Mouse (Mus musculus) right cerebral cortex, postnatal 4 days (tissue): Measurements from ENCODE around the gene Hcrtr1.

Experiments used
- DNase-seq: peaks from one replicate; pipeline ENCODE4 v3.0.0-alpha.2; 2022

The Hcrtr1 gene

DNA sequence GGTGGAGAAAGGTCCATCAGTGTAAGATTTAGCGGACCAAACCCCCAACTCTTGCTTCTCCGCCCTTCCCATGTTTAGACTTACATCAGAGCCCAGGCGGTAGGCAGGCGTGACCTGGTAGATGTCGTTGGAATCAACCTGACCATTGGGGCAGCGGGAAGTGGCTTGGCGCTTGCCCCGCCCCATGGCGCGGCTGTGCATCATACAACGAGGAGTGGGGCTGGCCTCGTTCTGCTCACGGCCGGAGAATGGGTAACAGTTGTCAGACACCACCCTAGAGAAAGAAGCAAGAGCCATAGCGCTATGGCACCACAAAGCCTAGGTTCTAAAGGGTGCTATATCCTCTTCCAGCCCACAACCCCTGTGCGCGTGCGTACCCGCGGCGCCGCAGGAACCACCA lies 28.2 kb upstream of the Hcrtr1 start:
- no peak for DNase-seq

- DNase-seq, result no peak
Measured at GRCm38 (mm10) chr4:130166592-130166991, 27.4 kb upstream of the Hcrtr1 start.

- no peak for DNase-seq
Measured at GRCm38 (mm10) chr4:130166061-130166460, 26.9 kb upstream of the Hcrtr1 start.

DNA sequence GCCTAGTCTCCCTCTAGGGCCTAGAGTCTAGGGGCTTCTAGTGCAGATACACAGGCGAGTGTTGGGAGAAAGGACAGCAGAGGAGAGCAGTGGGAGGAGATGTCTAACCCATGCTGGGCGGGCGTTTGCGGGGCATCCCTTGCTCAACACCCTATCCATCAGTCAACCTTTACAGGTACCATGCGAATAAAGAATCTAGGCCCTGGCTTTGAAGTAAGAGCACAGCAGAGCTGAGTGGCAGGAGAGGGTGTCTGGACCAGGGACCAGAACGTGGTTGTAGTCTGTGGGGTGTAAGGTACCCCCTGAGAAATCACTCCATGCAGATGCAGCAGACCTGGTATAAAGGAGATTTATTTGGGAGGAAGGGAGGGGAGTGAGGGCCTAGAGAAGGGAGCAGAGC lies 25.0 kb upstream of the Hcrtr1 start:
- no peak for DNase-seq

- DNase-seq, result no peak
Measured at GRCm38 (mm10) chr4:130163391-130163861, 24.3 kb upstream of the Hcrtr1 start.

DNA sequence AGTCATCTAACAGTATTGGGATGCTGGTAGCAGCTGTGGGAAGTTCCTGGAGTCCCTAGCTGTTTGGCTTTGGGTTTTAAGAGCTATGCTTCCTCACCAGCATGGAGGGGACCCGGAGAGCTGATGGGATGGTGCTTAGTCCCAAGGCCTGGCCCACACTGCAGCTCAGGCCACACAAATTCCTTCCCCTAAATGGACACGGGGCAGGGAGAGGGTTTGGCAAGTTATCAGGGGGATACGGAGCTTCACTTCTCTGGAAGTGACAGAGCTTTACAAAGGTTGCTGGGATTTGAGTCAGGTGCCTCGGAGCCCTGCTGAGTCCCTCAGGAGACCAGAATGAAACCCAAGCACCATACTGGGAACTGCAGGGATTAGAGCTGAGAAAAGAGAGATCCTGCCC lies 22.2 kb upstream of the Hcrtr1 start:
- no peak for DNase-seq

DNA sequence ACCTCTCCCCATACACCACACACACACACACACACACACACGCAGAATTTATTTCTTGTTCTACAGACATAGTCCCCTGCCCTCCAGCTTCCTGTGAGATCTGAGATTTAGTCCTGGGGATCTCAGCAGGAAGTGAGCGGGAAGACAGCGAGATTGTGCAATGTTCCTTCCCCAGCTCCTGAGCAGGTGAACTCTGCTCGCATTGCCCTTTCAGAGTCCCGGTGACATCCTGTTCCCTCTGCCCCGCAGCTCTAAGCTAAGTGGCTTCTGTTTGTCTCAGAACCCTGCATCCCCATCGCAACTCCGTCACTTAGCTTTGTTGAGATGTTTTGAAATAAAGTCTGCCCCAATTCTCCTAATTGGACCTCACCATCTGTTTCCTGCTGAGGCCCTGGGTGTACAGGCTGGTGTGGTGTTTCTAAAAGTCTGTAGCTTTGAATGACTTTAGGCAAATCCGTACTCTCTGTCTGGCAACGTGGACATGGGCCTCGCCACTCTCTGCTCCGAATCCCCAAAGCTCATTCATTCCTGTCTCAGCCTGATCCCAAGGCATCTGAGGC lies 17.7 kb upstream of the Hcrtr1 start:
- no peak for DNase-seq

DNA sequence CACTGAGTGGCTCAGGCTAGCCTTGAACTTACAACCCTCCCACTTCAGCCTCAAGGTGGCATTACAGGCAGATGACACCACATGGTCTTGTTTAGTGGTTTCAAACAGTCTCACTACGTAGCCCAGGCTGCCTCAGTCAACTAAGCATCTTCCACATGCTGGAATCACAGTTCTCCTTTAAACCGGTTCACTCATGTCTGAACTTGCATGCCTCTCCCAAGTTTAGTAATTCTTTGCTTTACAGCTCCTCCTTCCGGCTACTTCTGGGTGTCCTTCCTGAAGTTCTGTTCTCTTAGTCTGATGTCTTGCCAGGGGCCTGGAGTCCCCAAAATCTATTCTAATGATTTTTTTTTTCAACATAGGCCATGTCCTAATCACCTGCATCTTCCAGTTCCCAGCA lies 15.1 kb upstream of the Hcrtr1 start:
- no peak for DNase-seq

DNA sequence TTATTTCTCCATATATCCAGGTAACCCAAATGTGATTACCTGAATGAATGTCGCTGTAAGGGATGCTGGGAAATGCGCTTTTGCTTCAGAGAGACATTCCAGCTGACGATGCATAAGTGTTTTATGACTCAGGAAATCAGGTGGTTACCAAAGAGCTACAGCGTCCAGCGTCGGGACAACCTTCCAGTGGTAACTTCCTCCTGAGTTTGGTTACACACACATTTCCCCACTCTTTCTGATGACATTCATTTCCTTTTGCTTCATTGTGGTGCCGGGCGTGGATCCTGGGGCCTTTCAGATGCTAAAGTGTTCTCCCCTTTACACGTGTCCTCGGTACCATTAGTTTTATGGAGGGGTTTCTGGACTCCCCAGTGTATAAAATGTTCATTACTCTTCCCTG lies 9.2 kb upstream of the Hcrtr1 start:
- DNase-seq, result no peak

DNA sequence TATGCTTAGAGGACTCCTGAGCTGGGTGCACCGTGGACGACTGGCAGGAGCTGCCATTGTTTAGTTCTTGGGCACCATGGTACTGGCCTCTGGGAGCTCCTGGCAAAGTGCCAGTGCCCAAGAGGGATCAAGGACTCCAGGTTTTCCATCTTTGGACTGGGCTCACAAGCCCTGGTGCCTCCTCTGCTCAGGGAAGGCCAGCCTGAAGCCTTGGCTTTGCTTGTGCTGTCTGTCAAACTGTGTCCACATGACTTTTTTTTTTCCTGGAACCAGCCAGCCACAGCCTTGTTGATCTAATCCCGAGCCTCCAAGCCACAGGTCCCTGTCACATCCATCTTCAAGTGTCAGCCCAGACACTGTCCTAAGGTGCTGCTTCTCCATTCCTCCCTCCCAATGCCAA lies 2.6 kb upstream of the Hcrtr1 start:
- DNase-seq, result no peak

- peak; percentile 56 for DNase-seq
Measured at GRCm38 (mm10) chr4:130140992-130141402, 1.8 kb upstream of the Hcrtr1 start.

DNA sequence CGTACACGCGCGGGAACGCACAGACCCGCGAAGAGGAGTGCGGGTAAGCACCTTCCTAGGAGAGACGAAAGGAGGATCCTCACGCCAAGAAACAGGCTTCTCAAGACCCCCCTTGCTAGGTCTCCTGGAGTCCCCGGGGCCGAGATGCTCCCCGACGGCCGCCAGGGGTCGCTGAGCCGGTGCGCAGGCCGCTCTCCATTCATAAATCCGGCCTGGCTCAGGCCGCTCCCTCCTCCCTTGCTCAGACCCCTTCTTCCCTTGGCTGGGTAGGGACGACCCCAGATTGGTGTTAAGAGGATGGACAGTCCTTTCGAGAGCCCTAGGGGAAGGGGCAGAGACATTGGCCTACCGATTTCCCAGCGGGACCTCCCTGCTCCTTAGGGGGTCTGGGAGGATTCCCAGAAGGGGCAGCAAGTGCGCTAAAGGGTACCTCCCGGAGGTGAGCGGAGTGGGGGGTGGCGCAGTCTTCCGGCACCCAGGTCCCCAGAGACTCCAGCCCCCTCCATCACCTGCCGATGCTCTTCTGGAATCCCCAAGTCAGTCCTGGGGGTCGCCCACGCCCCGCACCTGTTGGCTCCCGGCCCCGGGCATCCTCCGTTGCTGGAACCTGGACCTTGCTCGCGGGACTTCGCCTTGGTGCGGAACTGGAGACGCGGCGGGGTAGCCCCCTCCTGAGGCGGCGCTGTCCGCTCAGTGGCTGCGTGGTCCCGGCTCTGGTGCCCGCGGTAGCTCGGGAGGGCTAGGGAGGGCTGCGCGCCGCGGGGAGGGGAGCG lies 532 bp downstream of the Hcrtr1 start:
- DNase-seq, result peak; percentile 87

- no peak for DNase-seq
Measured at GRCm38 (mm10) chr4:130133399-130133798, 5.8 kb downstream of the Hcrtr1 start.

GRCm38 (mm10) chr4:130131448-130132105 lies 7.6 kb downstream of the Hcrtr1 start:
- DNase-seq, result no peak

- no peak for DNase-seq
Measured at GRCm38 (mm10) chr4:130130641-130131350, 8.4 kb downstream of the Hcrtr1 start.

DNA sequence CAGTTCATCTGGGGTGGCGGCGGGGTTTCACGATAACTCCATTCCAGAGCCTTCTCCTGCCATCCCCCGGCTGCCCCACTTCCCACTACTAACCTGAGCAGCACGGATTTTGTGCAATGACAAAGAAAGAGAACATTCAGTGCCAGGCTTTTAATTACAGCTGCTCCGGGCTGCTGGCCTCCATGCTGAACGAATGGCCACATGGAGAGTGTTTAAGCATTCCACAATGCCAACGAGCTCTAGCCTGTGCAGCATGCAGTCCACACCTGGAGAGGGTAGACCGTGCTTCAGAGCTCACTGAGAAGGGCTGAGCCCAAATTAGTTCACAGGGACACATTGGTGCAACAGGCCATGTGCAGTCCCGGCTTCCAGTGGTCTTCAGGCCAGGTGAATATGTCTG lies 9.1 kb downstream of the Hcrtr1 start:
- DNase-seq, result no peak

DNA sequence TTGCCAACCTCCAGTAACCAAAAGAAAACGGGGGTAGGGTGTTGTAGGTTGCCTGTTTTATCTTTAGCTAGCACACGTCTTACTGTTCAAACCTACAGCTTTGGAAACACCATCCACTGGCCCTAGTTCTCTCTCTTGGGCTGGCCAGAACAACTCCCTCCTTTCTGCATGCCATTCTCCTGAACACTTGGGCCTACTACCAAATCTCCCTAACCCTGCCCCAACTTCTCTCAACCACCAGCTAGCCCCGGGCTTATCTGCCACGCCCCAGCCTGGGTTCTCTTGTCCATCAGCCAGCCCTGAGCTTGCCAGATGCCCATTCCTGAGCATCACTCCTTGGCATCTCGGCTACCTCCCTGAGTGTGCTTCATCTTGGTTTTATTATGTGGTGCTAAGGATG lies 10.3 kb downstream of the Hcrtr1 start:
- DNase-seq, result no peak

DNA sequence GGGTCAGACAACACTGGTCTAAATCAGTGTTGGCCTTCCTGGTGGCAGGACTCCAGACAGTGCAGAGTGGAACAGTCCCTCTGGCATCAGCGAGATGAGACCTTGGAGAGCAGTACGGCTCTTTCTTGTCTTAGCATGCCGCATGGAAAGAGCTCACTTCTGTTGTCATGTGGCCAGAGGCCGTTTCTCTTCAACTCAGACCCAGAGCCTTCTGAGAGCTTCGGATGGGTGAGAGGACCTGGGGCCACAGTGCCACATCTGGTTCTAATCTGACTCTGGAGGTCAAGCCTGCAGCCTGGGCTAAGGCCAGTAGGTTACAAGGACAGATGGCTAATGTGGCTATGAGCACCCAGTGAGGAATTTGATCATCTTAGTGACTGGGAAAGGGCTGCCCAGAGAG lies 13.2 kb downstream of the Hcrtr1 start:
- no peak for DNase-seq

DNA sequence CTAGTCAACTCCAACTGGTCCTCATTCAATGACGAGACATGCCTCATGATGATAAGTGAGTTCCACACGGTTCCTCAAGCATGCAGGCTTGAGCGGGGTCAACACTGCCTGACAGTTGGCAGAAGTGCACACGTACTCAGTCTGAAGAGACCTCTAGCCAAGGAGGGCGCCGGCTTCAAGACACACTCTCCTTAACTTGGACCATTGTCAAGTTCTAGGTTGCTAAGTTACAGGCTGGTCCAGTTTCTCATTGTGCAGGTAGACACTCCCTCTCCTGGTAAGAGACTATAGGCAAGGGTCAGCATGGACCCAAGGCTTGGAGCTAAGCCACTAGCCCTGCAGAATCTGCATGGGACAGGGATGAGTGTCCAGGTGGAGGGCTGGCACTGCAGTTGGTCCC lies 14.0 kb downstream of the Hcrtr1 start:
- DNase-seq, result no peak

- DNase-seq, result no peak
Measured at GRCm38 (mm10) chr4:130124110-130124509, 15.0 kb downstream of the Hcrtr1 start.

DNA sequence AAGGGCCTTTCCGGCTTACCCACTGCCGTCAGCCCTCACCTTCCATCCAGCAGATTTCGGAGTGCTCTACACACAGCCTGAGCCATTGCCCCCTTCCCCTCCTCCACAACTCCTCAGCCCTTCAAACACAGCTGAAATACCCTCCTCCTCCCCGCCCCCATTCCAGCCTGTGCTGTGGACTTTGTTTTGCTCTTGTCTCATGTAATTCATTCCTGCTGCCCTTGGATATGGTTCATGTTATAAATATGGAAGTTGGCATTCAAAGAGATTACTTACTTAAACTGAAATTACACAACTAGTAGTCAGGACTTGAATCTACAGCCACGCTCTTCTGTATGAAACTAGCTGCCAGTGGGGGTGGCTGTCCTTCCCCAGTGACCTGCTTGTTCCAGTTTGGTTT lies 16.1 kb downstream of the Hcrtr1 start:
- DNase-seq, result no peak

DNA sequence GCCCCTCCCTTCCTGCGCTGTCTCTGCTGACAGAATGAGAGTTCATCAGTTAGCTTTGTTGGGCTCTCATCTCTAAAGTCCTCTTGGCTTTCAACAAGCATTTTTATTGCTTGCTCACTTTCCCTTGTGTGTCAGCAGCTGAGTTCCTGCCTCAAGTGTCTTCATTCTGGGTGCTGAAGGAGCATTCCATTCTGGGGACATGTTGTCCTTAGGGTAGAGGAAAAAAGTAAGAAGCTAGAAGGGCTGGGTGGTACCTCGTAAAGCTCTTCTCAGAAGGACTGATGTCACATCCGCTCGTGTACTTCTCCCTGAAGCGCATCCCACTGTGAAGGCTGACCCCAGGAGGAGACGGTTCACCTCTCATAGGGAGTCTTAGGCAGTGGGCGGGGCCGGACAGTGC lies 17.6 kb downstream of the Hcrtr1 start:
- no peak for DNase-seq

- no peak for DNase-seq
Measured at GRCm38 (mm10) chr4:130120752-130121151, 18.4 kb downstream of the Hcrtr1 start.

DNA sequence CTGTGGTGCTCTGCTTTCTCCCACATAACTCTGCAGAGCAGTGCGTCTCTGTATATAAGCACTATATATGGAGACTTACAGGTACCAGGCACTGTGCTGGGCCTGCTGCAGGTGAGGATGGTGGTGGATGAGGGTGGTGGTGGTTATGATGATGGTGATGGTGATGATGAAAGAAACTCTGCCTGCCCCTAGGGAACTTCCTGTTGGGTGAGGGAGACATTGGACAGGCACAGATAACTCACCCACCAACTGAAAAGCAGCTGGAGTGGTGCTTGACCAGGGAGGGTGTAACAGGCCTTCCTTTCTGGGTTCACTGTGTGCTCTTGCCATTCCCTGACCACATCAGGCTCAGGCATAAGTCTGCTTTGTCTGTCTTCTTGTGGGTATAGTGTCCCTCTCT lies 26.4 kb downstream of the Hcrtr1 start:
- no peak for DNase-seq
